Mouse (Mus musculus): ENCODE data around the gene Vegfb.

GRCm38 (mm10) chr19:6973581-6974190 is 13.8 kb downstream of the Vegfb start:
- no peak for TF ChIP-seq GATA1 (IDR thresholded peaks at IDR 0.05; ENCODE audit: borderline replicate concordance, low read length)
- no peak for TF ChIP-seq FLI1 (IDR thresholded peaks at IDR 0.05; ENCODE audit: low read length)
